Mouse (Mus musculus) liver, embryonic 11.5 days (tissue): ENCODE measurements at regions not wholly inside any gene's neighbourhood (a gene's known extent, or its start where the extent isn't known, plus 50 kb on each side); places are given as distances from the start of the nearest gene placed in this dataset.
"Not testable (repeated sequence)": the region's sequence is repeated elsewhere in the genome, so short reads cannot be mapped to it uniquely, and the experiment has no call there.

ENCODE experiments used
- ATAC-seq: fragments of 200-750 bp; cut with Nextera tagmentation; replicated peaks from 2 replicates; pipeline ENCODE4 v1.8.0; 2017; ENCODE audit warnings: moderate number of reproducible peaks, mild to moderate bottlenecking, moderate TSS enrichment, moderate library complexity; ENCODE audit not compliant: low FRiP score
- DNase-seq: peaks from one replicate; pipeline ENCODE4 v3.0.0-alpha.2; 2017; ENCODE audit warnings: low spot score
- H3K27ac ChIP-seq: fragments of 300-500 bp; sonication (generic); 2 replicates; pipeline ENCODE4 v1.5.1; 2014; ENCODE audit warnings: mild to moderate bottlenecking, low read depth, low read length, control low read depth
- H3K27me3 ChIP-seq: fragments of 300-500 bp; sonication (generic); replicated peaks from 2 replicates; pipeline ENCODE4 v1.6.1; 2014; ENCODE audit warnings: low read length, mixed read lengths; ENCODE audit not compliant: control insufficient read depth, insufficient read depth
- H3K36me3 ChIP-seq: fragments of 300-500 bp; sonication (generic); 2 replicates; pipeline ENCODE4 v1.6.1; 2014; ENCODE audit warnings: mild to moderate bottlenecking, low read length, moderate library complexity, mixed read lengths; ENCODE audit not compliant: control insufficient read depth, insufficient read depth
- H3K4me1 ChIP-seq: fragments of 300-500 bp; sonication (generic); replicated peaks from 2 replicates; pipeline ENCODE4 v1.6.1; 2014; ENCODE audit warnings: low read length, mixed read lengths; ENCODE audit not compliant: control insufficient read depth, insufficient read depth
- H3K4me2 ChIP-seq: fragments of 300-500 bp; sonication (generic); 2 replicates; pipeline ENCODE4 v1.6.1; 2014; ENCODE audit warnings: mild to moderate bottlenecking, control low read depth, moderate library complexity
- H3K4me3 ChIP-seq: fragments of 300-500 bp; sonication (generic); 2 replicates; pipeline ENCODE4 v1.5.1; 2014; ENCODE audit warnings: low read depth, low read length, control low read depth
- H3K9ac ChIP-seq: fragments of 300-500 bp; sonication (generic); 2 replicates; pipeline ENCODE4 v1.6.1; 2014; ENCODE audit warnings: low read depth, low read length, control low read depth
- H3K9me3 ChIP-seq: fragments of 300-500 bp; sonication (generic); 2 replicates; pipeline ENCODE4 v1.6.1; 2016; ENCODE audit warnings: low read length, inconsistent platforms, mixed read lengths; ENCODE audit not compliant: control insufficient read depth
- WGBS: fragments of 180-500 bp; shearing (Covaris S2); extraction: QIAGEN DNeasy Blood & Tissue Kit; methylation state at CpG from one replicate; pipeline ENCODE4 v1.1.7; 2014; 5-methylcytosine and 5-hydroxymethylcytosine counted together

DNA sequence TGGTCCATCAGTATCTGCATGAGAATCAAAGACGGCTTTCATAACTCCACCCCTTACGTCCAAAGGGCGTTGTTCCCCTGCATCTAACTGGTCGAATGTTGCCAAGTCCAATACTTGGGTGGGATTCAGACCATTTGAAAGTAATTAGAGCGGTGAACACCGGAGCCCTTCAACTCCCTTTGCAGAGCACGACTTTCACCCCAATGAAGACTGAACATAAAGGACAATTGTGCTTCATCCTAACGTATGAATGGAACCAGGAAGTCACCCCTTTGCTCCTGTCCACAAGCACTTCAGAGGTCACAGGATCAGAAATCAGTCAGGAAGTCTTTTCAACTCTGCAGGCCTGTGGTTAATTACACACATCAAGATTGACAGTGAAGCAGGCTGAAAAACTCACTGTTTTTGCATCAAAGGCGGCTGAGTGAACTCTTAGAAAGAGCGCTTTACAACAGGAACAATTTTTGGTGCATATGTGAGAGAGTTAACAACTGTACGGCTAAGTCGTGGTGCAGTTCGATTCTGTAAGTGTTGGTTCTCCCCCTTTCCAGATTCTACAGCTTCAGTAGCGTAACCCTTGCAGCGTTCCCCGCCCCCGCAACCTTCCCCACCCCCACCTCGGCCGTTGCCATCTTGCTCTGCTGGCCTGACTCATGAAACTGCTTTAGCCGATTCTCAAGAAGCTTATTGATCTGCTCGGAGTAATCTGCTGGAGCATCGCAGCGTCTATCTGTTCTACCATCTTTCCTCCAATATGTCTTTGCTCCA is 203.1 kb downstream of the Wdr20rt start:
- Histone ChIP-seq H3K4me3 (no peak overlapping the region), H3K4me2 (no peak overlapping the region), H3K9ac (no peak overlapping the region), H3K4me1 (no peaks in the 10 kb centered on the region), H3K27ac (no peak overlapping the region), H3K27me3 (no peaks in the 10 kb centered on the region), H3K36me3 (no peaks in the 10 kb centered on the region), H3K9me3 (no peaks in the 10 kb centered on the region)
- WGBS = 64% methylated on average over 23 of the region's 23 CpGs
- DNase-seq (no peak), ATAC-seq (no peak)

DNA sequence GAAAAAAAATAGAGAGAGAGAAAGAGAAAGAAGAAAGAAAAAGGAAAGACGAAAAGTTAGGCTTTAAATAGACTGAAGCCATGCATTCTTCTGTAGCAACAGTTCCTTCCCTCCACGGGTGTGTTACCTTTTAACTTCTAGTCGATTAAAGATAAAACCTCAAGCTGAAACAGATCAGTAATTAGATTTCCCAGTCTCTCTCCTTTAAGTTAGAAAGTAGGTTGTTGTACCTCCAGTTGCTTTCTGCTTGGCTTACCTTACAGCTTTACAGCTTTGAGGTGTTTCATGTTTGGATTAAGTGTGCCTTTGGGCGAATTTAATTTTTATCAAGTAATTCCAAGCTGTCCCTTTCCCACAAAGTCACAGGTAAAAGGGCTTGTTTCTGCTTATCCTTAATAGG is 225.5 kb downstream of the Wdr20rt start:
- no peak for ATAC-seq

DNA sequence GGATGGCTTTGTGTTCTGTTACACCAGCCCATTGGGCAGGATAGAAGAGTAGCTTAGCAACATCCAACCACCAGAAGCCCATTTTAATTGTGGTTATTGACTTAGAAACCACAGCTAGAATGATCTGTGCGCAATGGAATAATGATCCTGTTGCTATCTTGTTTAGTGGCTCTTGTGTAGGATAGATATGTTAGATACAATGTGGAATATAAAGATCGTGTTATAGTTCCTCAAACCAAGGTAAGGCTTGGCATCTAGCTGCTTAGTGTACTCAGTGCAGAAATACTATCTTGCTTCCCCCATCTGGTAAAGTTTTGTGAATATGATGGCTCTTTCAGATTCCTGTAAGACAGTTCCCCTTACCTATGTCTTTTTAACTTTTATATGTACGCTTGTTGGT is 230.4 kb downstream of the Wdr20rt start:
- H3K36me3 ChIP-seq = no peaks in the 10 kb centered on the region
- no peak overlapping the region for H3K27ac ChIP-seq
- ATAC-seq (no peak), DNase-seq (no peak)
- no peaks in the 10 kb centered on the region for H3K4me1 ChIP-seq
- H3K9me3 ChIP-seq = no peaks in the 10 kb centered on the region
- WGBS = 82% methylated on average over 3 of the region's 3 CpGs
- no peak overlapping the region for H3K9ac ChIP-seq
- no peak overlapping the region for H3K4me2 ChIP-seq
- H3K27me3 ChIP-seq = no peaks in the 10 kb centered on the region
- no peak overlapping the region for H3K4me3 ChIP-seq

More for the DNA sequence above, 225.5 kb downstream of the Wdr20rt start:
- H3K9ac ChIP-seq = no peak overlapping the region
- no peak overlapping the region for H3K4me3 ChIP-seq
- H3K4me2 ChIP-seq = no peak overlapping the region
- H3K9me3 ChIP-seq = no peaks in the 10 kb centered on the region
- WGBS = 63% methylated on average over 4 of the region's 4 CpGs
- H3K4me1 ChIP-seq = no peaks in the 10 kb centered on the region
- DNase-seq = no peak
- no peaks in the 10 kb centered on the region for H3K27me3 ChIP-seq
- H3K27ac ChIP-seq = no peak overlapping the region
- no peaks in the 10 kb centered on the region for H3K36me3 ChIP-seq

DNA sequence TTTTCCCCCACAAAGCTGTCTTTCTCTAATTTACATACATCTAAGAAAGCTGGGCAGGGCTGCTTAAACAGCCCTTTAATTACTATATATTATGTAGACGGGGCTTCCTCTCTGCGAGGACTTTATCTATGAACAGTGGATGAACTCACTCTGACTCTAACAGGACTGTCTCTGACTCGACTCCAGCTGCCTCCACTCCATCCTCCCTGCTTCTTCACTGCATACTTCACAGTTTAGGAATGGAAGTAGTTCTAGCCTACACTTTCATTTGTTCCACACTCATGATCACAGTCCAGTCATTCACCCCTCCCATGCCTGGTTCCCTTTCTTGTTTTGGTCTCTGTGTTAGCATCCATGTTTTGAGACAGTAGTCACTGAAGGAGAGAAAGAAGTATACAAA is 231.6 kb downstream of the Wdr20rt start:
- 66% methylated on average over 3 of the region's 3 CpGs for WGBS
- no peaks in the 10 kb centered on the region for H3K4me1 ChIP-seq
- H3K36me3 ChIP-seq = no peaks in the 10 kb centered on the region
- no peaks in the 10 kb centered on the region for H3K9me3 ChIP-seq
- H3K27ac ChIP-seq = no peak overlapping the region
- H3K27me3 ChIP-seq = no peaks in the 10 kb centered on the region
- DNase-seq (no peak), ATAC-seq (no peak)
- no peak overlapping the region for H3K4me3 ChIP-seq
- H3K4me2 ChIP-seq = no peak overlapping the region
- no peak overlapping the region for H3K9ac ChIP-seq

DNA sequence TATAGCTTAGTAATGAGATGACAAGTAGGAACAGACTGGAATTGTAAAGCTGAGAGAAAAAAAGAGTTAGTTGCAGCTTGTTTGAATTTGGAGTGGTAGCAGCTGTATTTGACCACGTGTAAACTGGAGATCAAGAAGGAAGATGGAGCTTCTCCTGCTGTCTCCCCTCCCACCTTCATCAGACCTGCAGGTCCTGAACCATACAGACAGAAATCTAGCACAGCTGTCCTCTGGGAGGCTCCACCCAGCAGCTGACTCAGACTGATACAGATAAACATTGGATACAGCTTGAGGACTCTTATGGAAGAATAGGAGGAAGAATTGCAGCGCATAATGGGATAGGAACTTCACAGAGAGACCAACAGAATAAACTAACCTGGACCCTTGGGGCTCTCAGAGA is 238.9 kb downstream of the Wdr20rt start:
- 62% methylated on average over 2 of the region's 2 CpGs for WGBS
- H3K9me3 ChIP-seq = no peaks in the 10 kb centered on the region
- no peaks in the 10 kb centered on the region for H3K27me3 ChIP-seq
- no peak for DNase-seq
- no peaks in the 10 kb centered on the region for H3K4me1 ChIP-seq
- no peak overlapping the region for H3K27ac ChIP-seq
- no peaks in the 10 kb centered on the region for H3K36me3 ChIP-seq
- H3K9ac ChIP-seq = no peak overlapping the region
- ATAC-seq = no peak
- no peak overlapping the region for H3K4me3 ChIP-seq
- H3K4me2 ChIP-seq = no peak overlapping the region

DNA sequence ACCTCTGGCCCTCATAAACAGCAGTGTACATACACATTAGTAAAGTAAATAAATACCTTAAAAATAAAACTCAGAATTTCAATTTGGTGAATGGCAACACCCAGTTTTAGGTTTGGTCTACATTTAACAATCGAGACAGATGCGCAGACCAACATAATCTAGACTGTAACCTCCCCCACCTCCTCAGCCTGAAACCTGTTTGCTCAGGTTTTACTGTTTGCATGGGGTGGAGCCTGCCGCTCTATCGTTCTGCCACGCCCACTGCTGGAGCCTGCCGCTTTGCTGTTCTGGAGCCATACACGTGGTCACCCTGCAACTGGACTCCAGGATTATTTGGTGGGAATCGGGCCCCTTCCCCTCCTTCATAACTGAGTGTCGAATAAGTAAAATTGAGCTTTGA is 253.4 kb downstream of the Wdr20rt start:
- not testable (repeated sequence) for H3K27ac ChIP-seq, H3K27me3 ChIP-seq, H3K36me3 ChIP-seq, H3K4me3 ChIP-seq, H3K9ac ChIP-seq, H3K4me2 ChIP-seq, H3K4me1 ChIP-seq, DNase-seq, H3K9me3 ChIP-seq
- WGBS = 45% methylated on average over 9 of the region's 9 CpGs
- 0 out of 2 replicates have a peak, but pooled peaks have one; percentile 47 for ATAC-seq

DNA sequence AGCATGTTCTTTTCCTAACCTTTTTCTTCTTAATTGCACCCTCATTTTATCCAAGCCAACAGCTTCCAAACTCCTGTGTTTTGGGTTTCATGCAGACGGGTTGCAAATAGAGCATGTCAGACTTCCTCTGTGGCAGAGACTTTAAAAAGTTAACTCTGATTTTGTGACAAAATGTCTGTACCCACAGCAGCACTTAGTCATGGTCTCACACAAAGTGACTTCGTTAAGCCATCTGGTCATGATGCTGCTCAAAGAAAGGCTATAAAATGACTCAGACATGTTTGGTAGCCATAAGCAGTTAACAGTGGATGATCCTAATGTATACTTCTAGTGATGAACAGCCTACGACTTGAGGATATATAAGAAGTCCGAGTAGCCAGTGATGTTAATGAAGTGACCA is 255.5 kb downstream of the Wdr20rt start:
- DNase-seq (no peak), ATAC-seq (no peak)
- Histone ChIP-seq H3K9me3 (no peaks in the 10 kb centered on the region), H3K27me3 (no peaks in the 10 kb centered on the region), H3K4me1 (no peaks in the 10 kb centered on the region), H3K4me2 (no peak overlapping the region), H3K36me3 (no peaks in the 10 kb centered on the region), H3K9ac (no peak overlapping the region), H3K4me3 (no peak overlapping the region), H3K27ac (no peak overlapping the region)
- WGBS = 76% methylated on average over 4 of the region's 4 CpGs

DNA sequence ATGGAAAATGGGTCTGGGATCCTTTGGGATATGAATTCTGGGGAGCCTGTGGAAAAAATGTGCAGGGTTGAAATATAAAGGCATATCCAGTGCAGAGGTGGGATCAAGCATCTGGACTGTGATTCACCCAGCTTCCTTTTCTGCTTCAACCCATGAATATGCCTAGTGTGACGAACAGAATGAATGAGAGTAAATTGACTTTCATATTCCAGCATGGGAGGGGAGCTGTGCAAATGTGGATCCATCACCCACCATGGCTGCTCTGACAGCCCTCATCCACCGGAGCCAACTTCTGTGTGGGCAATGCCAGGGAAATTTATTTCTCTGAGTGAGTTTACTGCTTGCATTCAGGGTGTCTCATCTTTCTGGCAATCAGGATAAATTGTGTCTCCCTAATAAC is 265.8 kb downstream of the Wdr20rt start:
- H3K27me3 ChIP-seq = no peaks in the 10 kb centered on the region
- DNase-seq (no peak), ATAC-seq (no peak)
- no peaks in the 10 kb centered on the region for H3K4me1 ChIP-seq
- H3K9ac ChIP-seq = no peak overlapping the region
- no peak overlapping the region for H3K27ac ChIP-seq
- no peaks in the 10 kb centered on the region for H3K36me3 ChIP-seq
- H3K4me3 ChIP-seq = no peak overlapping the region
- H3K9me3 ChIP-seq = no peaks in the 10 kb centered on the region; the same call in 1 of the 2 replicates
- no peak overlapping the region for H3K4me2 ChIP-seq
- WGBS = 71% methylated on average over 2 of the region's 2 CpGs

DNA sequence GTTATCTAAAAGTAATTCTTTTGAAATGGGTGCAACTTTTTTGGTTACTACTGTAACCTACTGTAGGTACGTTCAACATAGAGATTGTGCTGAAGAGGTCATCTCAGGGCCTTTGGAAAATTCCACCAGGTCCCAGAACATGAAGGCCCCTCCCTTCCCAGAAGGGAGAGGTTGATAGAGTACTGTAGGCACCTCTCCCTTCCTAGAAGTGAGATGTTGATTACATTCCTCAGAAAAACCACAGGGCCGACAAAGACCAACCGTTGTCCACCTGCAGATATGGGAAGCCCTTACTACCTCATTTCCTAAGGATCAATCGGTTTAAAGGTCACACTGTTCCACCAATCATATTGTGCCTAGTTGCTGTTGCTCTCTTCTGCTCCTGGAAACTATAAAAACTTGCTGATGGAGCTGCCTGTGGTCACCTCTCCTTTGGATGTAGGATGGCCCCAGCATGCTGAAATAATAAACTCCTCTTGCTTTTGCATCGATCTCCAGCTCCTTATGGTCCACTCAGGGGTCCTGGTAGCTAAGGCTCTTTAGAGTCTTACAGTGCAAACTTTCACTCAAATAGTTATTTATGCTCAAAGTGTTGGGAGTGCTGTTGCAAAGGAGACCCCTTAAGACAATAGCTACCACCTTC is 269.2 kb downstream of the Wdr20rt start:
- Histone ChIP-seq H3K27me3 (no peaks in the 10 kb centered on the region), H3K9me3 (no peaks in the 10 kb centered on the region; the same call in 1 of the 2 replicates), H3K27ac (no peak overlapping the region), H3K9ac (no peak overlapping the region), H3K36me3 (no peaks in the 10 kb centered on the region), H3K4me1 (no peaks in the 10 kb centered on the region), H3K4me2 (no peak overlapping the region), H3K4me3 (no peak overlapping the region)
- no peak for ATAC-seq
- 85% methylated on average over 5 of the region's 5 CpGs for WGBS
- no peak for DNase-seq
